Mouse (Mus musculus) embryonic facial prominence, embryonic 13.5 days (tissue): ENCODE results near the gene Cyp4x1. TPM values are rescaled to one million over a fixed set of nuclear protein-coding genes. Genes with fewer than 3 reads are reported as not detected.

Experiments
- polyA plus RNA-seq: library from polyadenylated mRNA; unstranded; fragments of >200 nt; fragmentation: Nextera tagmentation; extraction: Ambion mirVana; gene quantifications from 2 replicates; pipeline ENCODE4 v1.2.1, GENCODE M21; 2015

Gene Cyp4x1
- polyA plus RNA-seq, 1 experiment from 2014 or later, result 0.08 TPM

Other genes with a start within 250 kb of the Cyp4x1 start
- 1.8 and 2.0 TPM in 2 replicates for gene Foxd2, start 225.4 kb downstream of the Cyp4x1 start, polyA plus RNA-seq
- gene Foxe3, start 208.3 kb downstream of the Cyp4x1 start, polyA plus RNA-seq, result not detected in 2 replicates
- 99.5 and 103 TPM in 2 replicates for gene Cmpk1, start 147.0 kb downstream of the Cyp4x1 start, polyA plus RNA-seq
- 12.4 and 12.5 TPM in 2 replicates for gene Stil, start 134.1 kb downstream of the Cyp4x1 start, polyA plus RNA-seq
- 1.4 and 1.7 TPM in 2 replicates for gene Tal1, start 77.9 kb downstream of the Cyp4x1 start, polyA plus RNA-seq
- 8.7 and 12.3 TPM in 2 replicates for gene Pdzk1ip1, start 45.6 kb downstream of the Cyp4x1 start, polyA plus RNA-seq
- gene Cyp4a29, start 107.8 kb upstream of the Cyp4x1 start, polyA plus RNA-seq, result not detected in 2 replicates
- 0.81 and 1.4 TPM in 2 replicates for gene Cyp4a12a, start 164.8 kb upstream of the Cyp4x1 start, polyA plus RNA-seq